ENCODE assay signal across 23 mouse cellular contexts in the genomic region with DNA sequence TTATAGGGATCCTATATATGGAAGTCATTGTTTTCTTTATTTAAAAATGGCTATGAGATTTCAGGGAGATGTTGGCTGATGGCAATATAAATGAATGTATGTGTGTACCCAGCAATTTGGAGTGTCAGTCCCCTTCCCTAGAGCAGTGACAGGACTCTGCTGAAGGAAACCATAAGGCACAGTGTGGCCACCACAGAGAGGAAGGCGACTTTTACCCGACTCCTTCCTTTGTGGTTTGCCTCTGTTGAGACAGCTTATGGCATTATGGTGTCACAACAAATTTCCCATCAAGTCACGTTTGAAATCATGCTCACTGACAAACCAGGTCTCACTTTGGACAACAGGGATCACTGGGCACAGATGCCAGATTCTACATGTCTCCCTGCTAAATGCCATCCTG. TPM values are rescaled to one million over a fixed set of nuclear protein-coding genes. Genes with fewer than 3 reads are reported as not detected.
"Had no signal": no experiment of that assay in that cellular context is flagged by ENCODE, and none has a peak within 500 bp of the region (broad histone marks: within the 10 kb centered on the region; RNA-seq: fewer than 3 reads in every experiment).

No protein-coding gene starts in this region.

- ATAC-seq: hindbrain, embryonic 16.5 days; inflammation-experienced regulatory T-cells, adult 6 months; intestine, embryonic 15.5 days; intestine, postnatal 0 days had no signal

- DNase-seq: gastrocnemius, adult 2 months; gastrocnemius, postnatal 10 days; gastrocnemius, postnatal 25 days; heart, adult 18-20 months; heart, postnatal 14 days; heart, postnatal 36 days; kidney, adult 18-20 months; kidney, adult 8-10 months; kidney, postnatal 10 days; kidney, postnatal 25 days; liver; liver, embryonic 13.5 days had no signal

RNA-seq across cellular contexts. Expression of a gene that starts 25.0 kb away (rescaled TPM):
- total RNA-seq: gastrocnemius, adult 2 months; gastrocnemius, postnatal 10 days; gastrocnemius, postnatal 25 days; gastrocnemius, postnatal 4 days; heart, adult 18-20 months; heart, adult 8-10 months; heart, postnatal 14 days; heart, postnatal 36 days; layer of hippocampus, postnatal 10 days; layer of hippocampus, postnatal 25 days; left cerebral cortex, adult 2 months; left cerebral cortex, postnatal 14 days; left cerebral cortex, postnatal 36 days had no signal
